Mouse (Mus musculus) right cerebral cortex, postnatal 4 days (tissue): Measurements from ENCODE around the gene Hnrnpu.
"Not testable (repeated sequence)": the region's sequence is repeated elsewhere in the genome, so short reads cannot be mapped to it uniquely, and the experiment has no call there.

ENCODE experiments used
- DNase-seq: peaks from one replicate; pipeline ENCODE4 v3.0.0-alpha.2; 2022

Hnrnpu gene

DNA sequence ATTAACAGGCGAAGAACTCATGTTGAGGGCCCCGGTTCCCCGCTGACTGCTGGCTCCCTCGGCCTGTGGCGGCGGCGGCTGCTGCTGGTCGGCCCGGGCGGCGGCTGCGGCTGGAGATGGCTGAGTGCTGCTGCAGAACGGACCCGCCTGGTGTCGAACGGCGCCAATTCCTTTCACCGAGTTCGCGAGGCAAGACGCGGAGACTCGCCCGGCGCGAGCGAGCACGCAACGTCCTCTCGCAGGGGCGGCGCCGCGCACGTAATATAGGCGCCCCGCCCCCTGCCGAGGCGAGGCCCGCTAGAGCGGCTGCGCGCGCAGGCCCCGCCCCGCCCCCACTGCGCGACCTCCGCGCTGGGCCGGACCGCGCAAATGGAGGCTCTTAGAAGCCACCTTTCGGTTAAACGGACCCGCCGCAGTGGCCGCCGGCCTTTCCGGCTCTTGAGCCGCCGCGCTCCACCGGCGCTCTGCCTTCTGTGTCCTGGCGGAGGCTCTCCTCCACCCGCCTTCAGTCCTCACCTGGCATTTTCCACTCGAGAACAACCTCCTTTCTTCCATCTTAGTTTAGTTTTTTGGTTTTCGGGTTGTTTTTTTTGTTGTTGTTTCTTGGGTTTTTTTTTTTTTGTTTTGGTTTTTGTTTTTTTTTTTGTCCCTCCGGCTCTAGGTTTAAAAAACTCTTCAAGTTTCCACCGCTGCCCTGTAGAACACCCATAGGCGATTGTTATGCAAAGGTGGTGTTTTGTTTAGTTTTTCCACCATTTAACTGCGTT is at the start of gene Hnrnpu:
TSS of gene Hnrnpu (minus strand) at position 247 of the 767 bp plus-strand sequence.
- DNase-seq, result peak; percentile 97

DNA sequence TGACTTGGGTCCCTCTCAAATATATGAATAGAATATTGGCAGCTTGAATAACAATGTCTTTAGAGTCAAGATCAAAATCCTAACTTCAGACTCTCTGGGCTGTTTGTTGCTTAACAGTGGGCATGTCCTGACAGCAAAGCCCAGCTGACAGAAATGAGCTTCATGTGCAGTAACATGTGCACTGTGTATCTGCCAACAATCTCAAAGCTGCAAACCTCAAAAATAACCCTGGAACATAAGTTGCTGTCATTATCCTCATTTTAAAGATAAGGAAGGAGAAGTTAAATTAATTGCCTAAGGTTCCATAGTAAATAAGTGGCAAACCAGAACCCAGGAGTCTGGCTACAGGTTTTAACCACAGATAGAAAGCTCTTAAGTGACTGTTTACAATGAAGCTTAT is 44.6 kb upstream of the Hnrnpu start:
- no peak for DNase-seq

DNA sequence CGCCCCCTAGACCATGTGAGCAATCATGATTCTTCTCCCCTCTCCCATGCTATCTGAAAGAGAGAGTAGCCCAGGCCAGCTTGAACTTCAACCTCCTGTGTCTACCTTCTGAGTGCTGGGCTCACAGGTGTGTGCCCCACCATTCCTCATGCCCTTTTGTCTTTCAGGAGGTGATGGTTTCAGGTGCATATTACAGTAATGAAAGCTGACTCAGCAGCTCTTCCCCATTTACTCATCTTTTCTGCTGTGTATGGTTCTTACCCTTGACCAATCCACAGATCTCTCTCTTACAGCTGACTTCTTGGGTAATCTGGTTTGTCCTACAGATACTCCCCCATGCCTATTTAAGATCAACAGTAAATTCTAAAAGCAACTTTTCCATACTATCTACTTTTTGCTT is 41.6 kb upstream of the Hnrnpu start:
- no peak for DNase-seq

DNA sequence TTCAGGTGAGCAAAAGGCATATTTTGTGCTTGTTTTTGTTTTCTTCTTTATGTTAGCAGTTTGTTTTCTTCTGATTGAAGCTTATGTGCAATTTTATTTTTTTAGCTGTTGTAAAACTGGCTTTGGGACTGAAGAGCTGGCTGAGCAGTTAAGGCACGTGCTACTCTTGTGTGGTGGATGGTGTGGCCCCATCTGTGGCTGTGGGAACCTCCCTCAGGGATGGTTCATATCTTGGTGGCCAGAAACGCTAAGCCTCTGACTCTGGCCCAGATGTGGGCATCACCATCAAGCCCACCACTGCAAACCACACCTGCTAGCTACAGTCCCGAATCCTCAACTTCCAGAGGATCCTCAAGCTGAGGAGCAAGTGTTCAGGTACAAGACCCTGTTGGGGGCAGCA is 40.5 kb upstream of the Hnrnpu start:
- DNase-seq, result no peak

DNA sequence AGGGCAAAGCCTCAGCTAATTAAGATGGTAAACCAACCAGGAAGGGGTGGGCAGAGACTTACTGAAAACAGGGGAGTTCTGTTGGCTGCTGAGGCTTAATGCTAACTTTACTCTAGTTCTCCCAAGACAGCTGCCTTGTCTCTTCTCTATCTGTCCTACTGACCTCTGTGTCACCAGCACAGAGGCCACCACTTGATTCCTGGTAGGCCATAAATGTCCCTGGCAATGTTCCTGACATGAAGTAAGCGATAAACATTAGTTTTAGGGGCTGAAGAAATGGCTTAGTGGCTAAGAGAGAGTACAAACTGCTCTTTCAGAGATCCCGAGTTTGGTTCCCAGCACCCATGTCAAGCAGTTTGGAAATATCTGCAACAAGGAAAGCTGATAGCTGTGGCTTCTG is 39.3 kb upstream of the Hnrnpu start:
- no peak for DNase-seq

DNA sequence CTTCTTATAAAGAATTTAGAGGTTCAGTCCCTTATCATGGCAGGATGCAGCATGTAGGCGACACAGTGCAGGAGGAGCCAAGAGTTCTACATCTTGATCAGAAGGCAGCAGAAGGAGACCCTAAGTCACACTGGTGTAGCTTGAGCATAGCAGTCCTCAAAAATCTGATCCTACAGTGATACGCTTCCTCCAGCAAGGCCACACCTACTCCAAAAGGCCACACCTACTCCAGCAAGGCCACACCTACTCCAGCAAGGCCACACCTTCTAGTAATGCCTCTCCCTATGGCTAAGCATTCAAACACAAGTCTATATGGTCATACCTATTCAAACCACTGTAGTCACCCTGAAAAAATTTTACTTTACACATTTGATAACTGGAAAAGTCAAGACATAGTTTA is 38.5 kb upstream of the Hnrnpu start:
- DNase-seq, result no peak

DNA sequence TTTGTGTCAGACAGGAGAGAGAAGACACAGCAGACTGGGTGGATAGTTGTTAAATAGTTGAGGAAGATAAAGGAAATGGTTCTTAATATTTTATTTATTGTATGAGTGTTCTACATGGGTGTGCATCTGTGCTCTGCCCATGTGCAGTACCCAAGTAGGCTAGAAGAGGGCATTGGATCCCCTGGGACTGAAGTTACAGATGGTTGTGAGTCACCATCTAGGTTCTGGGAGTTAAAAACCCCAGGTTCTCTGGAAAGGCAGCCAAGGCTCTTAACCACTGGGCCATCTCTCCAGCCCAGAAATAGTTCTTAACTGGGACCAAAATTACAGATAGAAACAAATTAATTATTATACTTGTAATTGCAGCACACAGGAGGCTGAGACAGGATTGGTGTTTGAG is 37.8 kb upstream of the Hnrnpu start:
- no peak for DNase-seq

DNA sequence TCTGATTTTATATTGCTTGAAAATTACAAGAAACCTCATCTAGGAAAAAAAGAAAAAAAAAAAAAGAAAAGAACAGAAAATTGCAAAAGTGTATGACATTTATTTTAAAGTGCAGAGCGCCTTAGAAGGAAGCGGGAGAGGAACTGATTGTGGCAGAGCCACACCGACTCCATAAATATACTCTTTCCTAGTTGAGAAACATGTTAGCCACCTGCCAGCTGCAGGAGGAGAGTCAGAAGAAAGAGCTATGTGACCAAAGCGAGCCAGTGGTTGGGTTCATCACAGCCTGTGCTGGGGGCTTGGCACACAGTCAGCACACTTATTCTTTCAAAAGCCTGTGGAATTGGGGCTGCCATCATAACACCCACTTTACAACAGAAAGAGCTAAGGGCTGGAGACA is 35.1 kb upstream of the Hnrnpu start:
- DNase-seq, result no peak

DNA sequence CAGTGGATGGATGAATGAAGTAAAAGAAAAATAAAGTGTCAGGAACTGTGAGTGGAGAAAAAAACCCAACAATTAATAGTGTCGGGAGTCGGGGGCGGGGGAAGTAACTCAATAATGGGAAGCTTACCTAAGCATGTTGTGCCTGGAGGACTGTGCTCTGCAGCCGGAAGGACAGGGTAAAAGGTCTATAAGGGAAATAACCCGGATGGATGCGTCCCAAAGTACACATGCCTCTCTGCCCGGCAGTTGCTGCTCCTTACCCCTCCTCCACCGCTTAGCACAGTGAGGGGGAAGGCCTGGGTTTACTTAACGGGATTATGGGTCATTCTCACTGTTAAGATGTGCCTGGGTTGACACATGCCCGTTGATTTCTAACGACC is 31.7 kb upstream of the Hnrnpu start:
- peak; percentile 22 for DNase-seq

DNA sequence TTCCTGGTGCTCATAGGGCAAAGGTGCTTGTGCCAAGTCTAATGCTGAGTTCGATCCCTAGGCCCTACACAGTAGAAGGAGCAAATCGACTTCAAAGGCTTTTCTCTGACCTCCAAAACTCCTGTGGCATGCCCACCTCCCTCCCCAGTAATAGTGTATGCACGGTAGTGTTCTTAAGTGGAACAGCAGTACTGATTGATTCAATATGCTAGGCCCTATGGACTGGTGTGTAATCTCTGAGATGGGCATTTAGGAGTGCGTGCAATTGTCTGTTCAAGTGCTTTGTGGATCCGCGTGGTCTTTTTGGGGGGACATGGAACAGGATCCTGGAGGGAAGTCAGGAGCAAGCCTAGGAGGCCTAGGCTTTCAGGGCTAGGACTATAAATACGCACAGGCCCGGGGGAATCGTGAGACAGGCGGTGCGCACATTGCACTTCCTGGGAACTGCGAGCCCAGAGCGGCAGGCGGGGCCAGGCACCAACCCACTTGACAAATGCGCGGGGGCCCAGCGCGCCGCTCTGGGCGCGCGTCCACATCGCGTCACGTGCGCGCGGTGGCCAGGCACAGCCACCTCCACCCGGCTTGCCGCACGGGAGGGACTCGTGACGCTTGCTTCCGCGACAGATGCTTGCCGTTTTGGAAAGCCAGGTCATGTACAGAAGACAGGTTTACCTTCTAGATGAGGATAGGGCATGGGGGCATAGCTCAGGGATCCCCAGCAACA is 31.1 kb upstream of the Hnrnpu start:
- DNase-seq, result peak; percentile 83

DNA sequence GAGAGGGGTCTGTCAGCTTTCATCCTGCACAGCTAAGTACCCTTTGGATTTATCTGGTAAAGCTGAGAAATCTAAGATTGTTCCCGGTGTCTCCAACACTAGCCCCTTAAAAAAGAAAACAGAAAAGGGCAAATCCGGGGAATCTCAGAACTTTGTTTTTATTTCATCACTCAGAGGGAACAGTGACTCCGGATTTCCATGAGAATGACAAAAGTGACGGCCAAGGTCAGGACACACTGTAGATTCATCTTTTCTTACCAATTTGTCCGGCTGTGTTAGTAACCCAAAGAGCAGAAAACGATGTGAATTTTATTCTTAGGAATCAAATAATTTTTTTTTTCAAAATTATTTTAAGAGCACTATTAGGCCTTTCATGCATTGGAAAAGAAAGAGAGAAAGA is 30.5 kb upstream of the Hnrnpu start:
- DNase-seq, result no peak

DNA sequence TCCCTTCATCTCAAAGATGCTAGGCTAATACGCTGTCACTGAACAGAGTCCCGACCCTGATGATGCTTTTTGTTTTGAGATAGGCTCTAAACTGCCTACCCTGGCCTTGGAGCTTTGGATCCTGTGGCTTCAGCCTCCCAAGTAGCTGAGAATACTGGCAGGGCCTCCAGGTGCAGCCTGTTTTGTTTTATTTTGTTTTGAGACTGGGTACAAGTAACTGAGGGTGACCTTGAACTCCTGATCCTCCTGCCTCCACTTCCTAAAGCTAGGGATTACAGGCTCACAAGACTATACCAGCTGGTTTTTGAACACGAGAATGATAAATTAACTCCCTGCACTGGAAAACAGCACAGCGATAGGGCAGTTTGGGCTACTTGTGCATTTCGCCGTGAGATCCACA is 27.6 kb upstream of the Hnrnpu start:
- DNase-seq, result no peak

DNA sequence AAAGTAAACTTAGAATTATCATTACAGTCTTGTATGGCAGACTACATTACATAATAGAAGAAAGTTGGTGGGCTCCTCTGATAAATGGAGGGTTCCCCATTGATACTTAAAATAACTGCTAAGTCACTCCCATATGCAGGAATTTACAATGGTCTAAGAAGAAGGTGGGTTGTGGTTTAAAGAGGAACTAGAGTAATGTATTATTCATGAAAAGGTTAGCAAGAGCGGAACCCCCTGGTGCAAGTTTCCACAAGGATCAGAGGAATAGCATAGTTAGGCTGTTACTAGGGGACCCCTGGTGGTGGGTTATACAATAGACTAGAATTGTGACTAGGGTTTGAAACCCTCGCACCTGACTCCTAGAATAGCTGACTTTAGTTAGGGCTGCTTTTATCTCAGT is 23.1 kb upstream of the Hnrnpu start:
- no peak for DNase-seq

DNA sequence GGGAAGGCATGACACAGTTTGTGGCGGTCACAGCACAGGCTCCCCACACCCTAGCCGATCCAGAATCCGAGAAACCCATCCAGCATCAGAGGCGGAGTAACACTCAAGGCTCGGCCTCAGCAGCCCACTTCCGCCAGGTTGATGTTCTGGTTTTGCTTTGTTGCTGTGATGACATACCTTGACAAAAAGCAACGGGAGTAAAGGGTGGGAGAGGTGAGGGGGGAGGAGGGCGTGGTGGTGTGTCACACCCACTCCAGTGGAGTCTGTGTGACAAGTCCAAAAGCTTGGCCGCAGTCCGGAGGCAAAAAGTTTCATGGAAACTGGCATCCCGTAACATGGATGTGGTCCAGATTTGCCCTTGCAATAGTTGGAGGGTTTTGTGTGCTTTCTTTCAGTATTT is 22.7 kb upstream of the Hnrnpu start:
- no peak for DNase-seq

DNA sequence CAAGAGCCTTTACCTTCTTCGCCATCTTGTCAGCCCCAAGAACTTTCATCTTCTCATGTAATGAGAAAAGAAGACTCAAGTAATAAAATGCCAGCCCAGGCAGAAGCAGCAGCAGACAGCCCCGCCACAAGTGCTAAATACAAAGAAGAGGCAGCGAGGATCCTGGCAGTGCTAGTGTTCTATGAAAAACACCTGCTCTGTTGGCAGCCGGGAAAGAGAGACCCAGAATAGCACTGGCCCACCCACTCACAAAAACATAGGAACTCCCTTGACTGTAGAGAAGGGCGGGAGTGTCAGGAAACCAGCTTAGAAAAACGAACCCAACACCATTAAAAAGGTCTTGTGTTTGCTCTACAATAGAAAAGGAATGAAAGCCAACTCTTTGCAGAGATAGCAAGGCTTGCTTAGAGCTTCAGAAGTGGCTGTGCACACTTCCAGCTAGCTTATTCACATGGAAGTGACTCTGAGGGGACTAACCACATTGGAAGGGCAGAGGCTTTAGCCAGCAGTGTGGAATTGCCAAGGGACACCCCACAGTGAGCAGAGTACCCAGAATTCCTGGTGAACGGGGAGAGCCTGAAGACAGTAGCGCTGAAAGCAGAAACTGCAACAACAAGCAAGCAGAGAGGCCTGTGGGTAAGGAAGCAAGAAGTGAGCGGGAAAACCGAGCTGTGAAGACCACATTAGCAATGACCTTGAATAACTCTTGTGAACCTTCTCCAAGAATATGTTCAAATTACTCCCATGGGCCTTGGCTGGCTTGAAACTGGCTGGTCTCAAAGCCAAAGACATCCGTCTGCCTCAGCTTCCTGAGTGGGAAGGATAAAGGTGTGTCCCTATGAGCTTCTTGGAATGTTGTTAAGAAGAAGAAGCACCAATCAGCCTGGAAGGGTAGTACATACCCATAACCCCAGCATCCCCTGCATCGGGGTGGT is 20.4 kb upstream of the Hnrnpu start:
- DNase-seq, result no peak

DNA sequence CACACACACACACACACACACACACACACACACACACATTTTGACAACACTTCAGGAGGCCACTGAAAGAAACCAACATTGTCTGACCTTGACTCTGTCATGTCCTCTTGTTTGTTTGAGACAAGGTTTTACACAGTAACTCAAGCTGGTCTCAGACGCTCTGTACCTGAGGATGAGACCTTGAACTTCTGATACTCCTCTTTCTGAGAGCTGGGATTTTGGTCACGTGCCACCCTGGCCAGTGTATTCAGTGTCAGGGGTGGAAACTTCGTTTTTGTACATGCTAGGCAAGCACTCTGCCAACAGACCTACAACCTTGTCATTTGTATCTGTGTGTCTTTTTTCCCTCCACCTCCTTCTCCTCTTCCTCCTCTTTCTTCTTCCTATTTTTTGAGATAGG is 17.0 kb upstream of the Hnrnpu start:
- no peak for DNase-seq

DNA sequence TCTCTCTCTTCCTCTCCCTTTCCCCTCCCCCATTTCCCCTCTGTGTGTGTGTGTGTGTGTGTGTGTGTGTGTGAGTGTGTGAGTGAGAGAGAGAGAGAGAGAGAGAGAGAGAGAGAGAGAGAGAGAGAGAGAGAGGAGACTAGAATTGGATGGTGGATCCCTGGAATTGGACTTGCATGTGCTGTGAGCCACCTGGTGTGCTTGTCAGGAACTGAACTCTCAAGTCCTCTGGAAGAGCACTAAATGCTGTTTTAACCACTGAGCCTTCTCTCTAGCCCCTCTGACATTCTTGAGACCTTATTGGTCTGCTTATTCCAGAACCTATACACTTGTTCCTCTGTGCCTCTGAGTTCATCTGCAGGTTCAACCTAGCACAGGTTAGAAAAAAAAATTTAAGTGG is 14.0 kb upstream of the Hnrnpu start:
- DNase-seq, result no peak

DNA sequence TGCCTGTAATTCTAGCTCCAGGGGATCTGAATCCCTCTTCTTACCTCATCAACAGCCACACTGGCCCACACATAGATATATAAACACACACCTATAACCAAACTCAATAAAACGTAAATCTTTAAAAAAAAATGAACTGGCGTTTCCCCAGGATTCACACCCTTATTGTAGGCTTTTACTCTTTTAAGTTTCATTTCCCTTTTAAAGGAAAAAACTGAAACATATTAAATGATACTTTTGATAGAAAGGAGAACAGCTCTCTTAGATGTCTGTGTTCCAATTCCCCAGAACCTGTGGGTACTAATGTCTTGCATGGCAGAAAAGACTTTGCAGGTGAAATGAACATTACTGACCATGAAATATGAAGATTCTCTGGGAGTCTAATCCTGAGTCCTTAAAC is 13.2 kb upstream of the Hnrnpu start:
- DNase-seq, result no peak

DNA sequence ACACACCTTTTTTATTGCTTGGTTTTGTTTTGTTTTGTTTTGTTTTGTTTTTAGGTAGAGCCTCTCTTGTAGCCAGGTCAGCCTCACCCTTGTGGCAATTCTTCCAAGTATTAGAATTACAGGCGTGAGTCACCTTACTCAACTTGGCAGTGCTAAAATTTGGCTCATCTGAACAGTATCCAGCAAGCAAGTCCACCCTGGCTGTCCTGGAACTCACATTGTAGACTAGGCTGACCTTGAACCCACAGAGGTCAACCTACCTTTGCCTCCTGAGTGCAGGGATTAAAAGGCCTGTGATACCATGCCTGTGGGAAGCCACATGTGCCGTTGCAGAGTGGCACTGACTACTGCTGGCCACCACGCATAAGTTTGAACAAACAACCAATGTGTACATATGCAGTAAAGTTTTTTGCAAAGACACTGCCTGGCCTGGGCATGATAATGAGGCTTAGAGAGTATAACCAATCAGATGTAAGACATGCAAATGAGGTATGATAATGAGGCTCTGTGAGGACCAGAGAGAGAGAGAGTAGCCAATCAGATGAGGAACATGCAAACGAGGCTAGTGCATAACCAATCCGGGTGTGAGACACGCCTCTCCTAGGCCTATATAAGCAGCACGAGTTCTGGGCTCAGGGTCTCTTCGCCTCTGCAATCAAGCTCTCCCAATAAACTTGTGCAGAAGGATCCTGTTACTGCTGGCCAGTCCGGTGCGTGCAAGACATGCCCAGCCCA is 6.6 kb upstream of the Hnrnpu start:
- not testable (repeated sequence) for DNase-seq

DNA sequence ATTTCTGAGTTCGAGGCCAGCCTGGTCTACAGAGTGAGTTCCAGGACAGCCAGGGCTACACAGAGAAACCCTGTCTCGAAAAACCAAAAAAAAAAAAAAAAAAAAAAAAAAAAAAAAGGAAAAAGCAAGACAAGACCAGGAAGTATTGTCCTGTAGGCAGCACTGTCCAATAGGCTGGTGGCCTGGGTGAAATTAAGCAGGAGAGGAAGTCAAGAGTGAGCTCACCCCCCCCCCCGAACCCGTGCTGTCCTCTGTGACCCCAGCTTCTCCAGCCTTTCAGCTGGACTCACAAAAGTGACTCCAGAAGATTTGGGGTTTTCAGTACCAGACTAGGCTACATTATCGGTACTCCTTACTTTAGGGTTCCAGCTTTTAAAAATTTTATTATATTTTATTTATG is 5.0 kb upstream of the Hnrnpu start:
- no peak for DNase-seq

DNA sequence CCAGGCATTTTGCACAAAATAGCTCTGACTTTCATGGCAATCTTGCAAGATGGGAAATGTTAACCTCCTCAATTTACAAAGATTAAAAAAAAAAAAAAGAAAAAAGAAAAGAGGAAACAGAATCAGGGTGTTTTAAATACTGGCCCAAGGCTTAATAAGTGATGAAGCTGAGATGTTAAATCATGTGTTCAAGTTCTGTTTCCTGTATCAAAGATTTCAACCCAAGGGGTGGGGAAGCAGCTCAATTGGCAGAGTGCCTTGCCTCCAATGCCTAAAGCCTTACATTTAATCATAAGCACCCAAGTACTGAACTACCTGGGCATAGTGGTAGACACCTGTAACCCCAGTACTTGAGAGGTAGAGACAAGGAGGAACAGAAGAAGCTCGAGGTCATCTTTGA is 4.5 kb upstream of the Hnrnpu start:
- no peak for DNase-seq

DNA sequence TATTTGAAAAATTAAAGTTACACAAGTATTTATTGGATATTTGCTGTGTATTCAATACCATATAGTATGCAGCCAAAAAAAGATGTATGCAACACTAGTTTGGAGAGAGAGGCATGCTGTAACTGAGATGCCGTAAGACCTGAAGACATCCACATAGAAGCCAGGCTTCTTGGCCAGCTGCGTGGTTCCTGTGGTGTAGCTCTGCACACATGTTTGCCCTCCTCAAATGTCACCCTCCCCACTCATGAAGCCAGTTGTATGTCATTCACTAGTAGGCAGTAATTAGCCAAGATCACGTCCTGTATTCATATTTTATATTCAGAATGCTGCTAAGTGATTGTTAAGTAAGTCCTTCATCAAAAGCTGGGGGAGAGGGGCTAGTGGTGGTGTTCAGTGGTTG is 3.8 kb upstream of the Hnrnpu start:
- no peak for DNase-seq

DNA sequence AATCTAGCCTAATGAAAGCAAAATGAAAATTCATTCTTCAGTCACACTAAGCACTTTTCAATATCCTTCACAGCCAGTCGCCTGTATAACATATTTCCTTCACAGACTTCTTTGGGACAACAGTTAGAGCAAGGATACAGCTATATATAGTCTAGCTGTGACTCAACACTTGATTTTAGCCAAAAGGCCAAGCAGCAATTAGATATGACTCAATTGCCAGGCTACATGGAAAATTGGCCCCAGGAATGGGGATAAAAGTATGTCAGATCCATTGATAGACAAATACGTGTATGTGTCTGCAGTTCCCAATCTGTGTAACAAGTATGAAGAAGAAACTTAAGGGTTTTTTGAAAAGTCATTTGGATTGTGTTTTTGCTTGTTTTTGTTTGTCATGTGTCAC is 2.6 kb upstream of the Hnrnpu start:
- DNase-seq, result no peak
